Mouse (Mus musculus) WW6 (cell line): ENCODE results near the gene Mtmr12.

Experiments
- DNase-seq: peaks from one replicate; pipeline ENCODE4 v3.0.0-alpha.2; 2013; ENCODE audit warnings: low read depth, low spot score

Gene Mtmr12

GRCm38 (mm10) chr15:12274053-12274769 is 69.4 kb downstream of the Mtmr12 start:
- no peak for DNase-seq

GRCm38 (mm10) chr15:12275091-12275623 is 70.3 kb downstream of the Mtmr12 start:
- no peak for DNase-seq

- DNase-seq = no peak
Measured at GRCm38 (mm10) chr15:12279816-12280215, 75.0 kb downstream of the Mtmr12 start.

GRCm38 (mm10) chr15:12284794-12285534 is 80.1 kb downstream of the Mtmr12 start:
- DNase-seq = no peak

GRCm38 (mm10) chr15:12285535-12285809 is 80.6 kb downstream of the Mtmr12 start:
- no peak for DNase-seq

- no peak for DNase-seq
Measured at GRCm38 (mm10) chr15:12290330-12290729, 85.5 kb downstream of the Mtmr12 start.

- DNase-seq = no peak
Measured at GRCm38 (mm10) chr15:12291757-12292156, 86.9 kb downstream of the Mtmr12 start.

GRCm38 (mm10) chr15:12296228-12296627 is 91.4 kb downstream of the Mtmr12 start:
- DNase-seq = no peak

GRCm38 (mm10) chr15:12298231-12298737 is 93.5 kb downstream of the Mtmr12 start:
- DNase-seq = no peak

- DNase-seq = no peak
Measured at GRCm38 (mm10) chr15:12301771-12302170, 96.9 kb downstream of the Mtmr12 start.

- DNase-seq = no peak
Measured at GRCm38 (mm10) chr15:12306188-12307071, 101.6 kb downstream of the Mtmr12 start.

- DNase-seq = no peak
Measured at GRCm38 (mm10) chr15:12307114-12307513, 102.3 kb downstream of the Mtmr12 start.

- no peak for DNase-seq
Measured at GRCm38 (mm10) chr15:12308539-12308938, 103.7 kb downstream of the Mtmr12 start.

GRCm38 (mm10) chr15:12310676-12311075 is 105.8 kb downstream of the Mtmr12 start:
- no peak for DNase-seq

GRCm38 (mm10) chr15:12311465-12311864 is 106.6 kb downstream of the Mtmr12 start:
- DNase-seq = no peak

GRCm38 (mm10) chr15:12313255-12313654 is 108.4 kb downstream of the Mtmr12 start:
- DNase-seq = peak; percentile 42

GRCm38 (mm10) chr15:12314584-12314983 is 109.8 kb downstream of the Mtmr12 start:
- no peak for DNase-seq

GRCm38 (mm10) chr15:12315996-12316395 is 111.2 kb downstream of the Mtmr12 start:
- DNase-seq = no peak

- DNase-seq = no peak
Measured at GRCm38 (mm10) chr15:12317290-12317689, 112.5 kb downstream of the Mtmr12 start.

GRCm38 (mm10) chr15:12318451-12318850 is 113.6 kb downstream of the Mtmr12 start:
- DNase-seq = no peak

- DNase-seq = no peak
Measured at GRCm38 (mm10) chr15:12319889-12320288, 115.1 kb downstream of the Mtmr12 start.
